Mouse (Mus musculus) mouse embryonic stem cell (cell line): ENCODE measurements around the gene Rpp30.

ENCODE experiments used
- in situ Hi-C, 2 experiments: fragments of 300-500 bp; cut with MboI; formaldehyde crosslinking; loops; 1 replicate in 1 of 2; 3 replicates in 1 of 2; pipeline ENCODE4 v1.14.3; 2019 to 2020; ENCODE audit warnings: low sequenced_read_pairs in 2 of 2, low pct_unique_long_range_greater_than_20kb in 1 of 2, mixed read lengths in 1 of 2; ENCODE audit not compliant: unreplicated experiment in 1 of 2

Rpp30 gene

GRCm38 (mm10) chr19:36119219-36119618, 35.7 kb downstream of the Rpp30 start:
- in situ Hi-C loops: loop anchor here (25.0 kb wide), 1 partner anchor 318 kb away; no protein-coding TSS in a partner anchor

- in situ Hi-C loops: loop anchor here (25.0 kb wide), 1 partner anchor 317 kb away; no protein-coding TSS in a partner anchor
Observed at GRCm38 (mm10) chr19:36119783-36120471, 36.4 kb downstream of the Rpp30 start, which contains the start of gene Ankrd1. Ankrd1 (minus strand) TSS chr19:36120099.

GRCm38 (mm10) chr19:36124203-36124602, 40.7 kb downstream of the Rpp30 start:
- in situ Hi-C loops: loop anchor here (25.0 kb wide), 1 partner anchor 313 kb away; no protein-coding TSS in a partner anchor

GRCm38 (mm10) chr19:36128440-36128839, 44.9 kb downstream of the Rpp30 start:
- in situ Hi-C loops: no loop called here

GRCm38 (mm10) chr19:36129213-36129612, 45.7 kb downstream of the Rpp30 start:
- in situ Hi-C loops: no loop called here

- in situ Hi-C loops: no loop called here
Observed at GRCm38 (mm10) chr19:36129643-36130042, 46.1 kb downstream of the Rpp30 start.

GRCm38 (mm10) chr19:36130181-36130580, 46.7 kb downstream of the Rpp30 start:
- in situ Hi-C loops: no loop called here

GRCm38 (mm10) chr19:36131990-36132389, 48.5 kb downstream of the Rpp30 start:
- in situ Hi-C loops: no loop called here

- in situ Hi-C loops: no loop called here
Observed at GRCm38 (mm10) chr19:36133064-36133463, 49.5 kb downstream of the Rpp30 start.

GRCm38 (mm10) chr19:36133731-36134130, 50.2 kb downstream of the Rpp30 start:
- in situ Hi-C loops: no loop called here

- in situ Hi-C loops: no loop called here
Observed at GRCm38 (mm10) chr19:36143571-36143970, 60.1 kb downstream of the Rpp30 start.

- in situ Hi-C loops: no loop called here
Observed at GRCm38 (mm10) chr19:36148578-36148977, 65.1 kb downstream of the Rpp30 start.

- in situ Hi-C loops: no loop called here
Observed at GRCm38 (mm10) chr19:36150241-36151007, 66.9 kb downstream of the Rpp30 start.
